Mouse (Mus musculus): Measurements from ENCODE around the gene M6pr. TPM values are rescaled to one million over a fixed set of nuclear protein-coding genes. Genes with fewer than 3 reads are reported as not detected.

Gene M6pr
- total RNA-seq, 1 experiment = 297 TPM

DNA sequence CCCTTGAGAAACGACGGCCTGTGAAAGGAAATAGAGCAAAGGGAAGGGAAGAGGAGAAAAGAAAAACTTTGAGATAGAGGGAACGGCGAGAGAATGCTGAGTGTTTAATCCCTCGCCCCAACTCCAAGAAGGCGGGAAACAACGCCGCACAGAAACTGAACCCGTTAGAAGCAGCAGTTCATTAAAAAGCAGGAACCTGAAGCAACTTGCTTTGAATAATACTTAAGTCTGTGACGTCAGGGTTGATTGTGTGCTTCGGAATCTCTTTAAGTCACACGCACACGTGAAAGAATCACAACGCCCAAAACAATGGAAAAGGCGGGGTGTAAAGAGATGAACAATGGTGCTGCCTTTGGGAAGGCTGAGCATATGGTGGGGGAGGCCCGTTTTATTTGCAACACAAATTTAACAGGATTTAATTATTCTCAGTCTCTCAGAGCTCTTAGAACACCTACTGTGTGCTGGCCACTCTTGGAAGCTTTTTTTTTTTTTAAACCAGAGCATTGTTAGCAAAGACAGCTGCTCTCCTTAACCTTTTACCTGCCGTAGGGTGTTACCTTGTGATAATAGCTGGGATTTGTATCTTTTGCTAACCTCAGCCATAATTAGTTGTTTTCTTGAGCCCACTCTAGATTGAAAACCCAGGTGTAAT is 32.0 kb downstream of the M6pr start, which contains the start of gene Phc1:
Phc1 (minus strand) TSS at position 213 of the 652 bp plus-strand sequence.
- peak; percentile 95 for DNase-seq (ENCODE audit: low read depth, low spot score)
- TF ChIP-seq ZNF384 (IDR thresholded peaks at IDR 0.05; ENCODE audit: low read depth, low read length) = peak; percentile 99
- TF ChIP-seq HCFC1 (IDR thresholded peaks at IDR 0.05; ENCODE audit: borderline replicate concordance, insufficient read depth, low read length) = 0 out of 2 replicates have a peak, but pooled peaks have one; percentile 12
- 0 out of 2 replicates have a peak, but pooled peaks have one; percentile 20 for TF ChIP-seq MAFK (IDR thresholded peaks at IDR 0.05; ENCODE audit: insufficient read depth, low read depth, low read length)
- no peak for TF ChIP-seq ZC3H11A (IDR thresholded peaks at IDR 0.05; ENCODE audit: borderline replicate concordance, low read depth, low read length)
- TF ChIP-seq CHD2 (IDR thresholded peaks at IDR 0.05; ENCODE audit: low read depth, low read length) = 0 out of 2 replicates have a peak, but pooled peaks have one; percentile 30
- Histone ChIP-seq H3K4me3 (ENCODE audit: insufficient read depth in 1 of 2, low read depth in 1 of 2, low read length in 2 of 2, poor library complexity in 1 of 2, severe bottlenecking in 1 of 2) (peak within 1 kb of the TSS; percentile 77 to 96), H3K9ac (ENCODE audit: insufficient read depth, low read depth, low read length, poor library complexity, severe bottlenecking) (peak within 1 kb of the TSS; percentile 97), H3K9me3 (ENCODE audit: control insufficient read depth, insufficient read depth, low read depth, low read length) (no peaks in the 10 kb centered on the region), H3K4me1 (ENCODE audit: control insufficient read depth in 2 of 2, insufficient read depth in 2 of 2, low read length in 2 of 2, poor library complexity in 1 of 2) (peaks cover 5 to 14% of the 10 kb centered on the region in 2 experiments), H3K36me3 (ENCODE audit: control insufficient read depth, insufficient read depth, low read length, poor library complexity, severe bottlenecking) (peaks cover 8% of the 10 kb centered on the region), H3K27ac (ENCODE audit: insufficient read depth, low read depth, low read length, poor library complexity, severe bottlenecking) (peak within 1 kb of the TSS; percentile 100)
- in situ Hi-C loops (cut with MboI; ENCODE audit: low sequenced_read_pairs in 2 of 2, unreplicated experiment in 2 of 2) = loop anchor here in 1 of 2 experiments (25.0 kb wide), 1 partner anchor 397 kb away; no protein-coding TSS in a partner anchor

GRCm38 (mm10) chr6:122341038-122341810 is 32.7 kb downstream of the M6pr start:
- H3K9ac ChIP-seq (ENCODE audit: insufficient read depth, low read depth, low read length, poor library complexity, severe bottlenecking) = no peak overlapping the region; the same call in 1 of the 2 replicates
- TF ChIP-seq CHD2 (IDR thresholded peaks at IDR 0.05; ENCODE audit: low read depth, low read length) (peak; percentile 45; the same call in 1 of the 2 replicates), MAFK (IDR thresholded peaks at IDR 0.05; ENCODE audit: insufficient read depth, low read depth, low read length) (no peak)
- peak overlapping the region; percentile 23 to 34; a peak in 3 of 4 replicates for H3K4me3 ChIP-seq (ENCODE audit: insufficient read depth in 1 of 2, low read depth in 1 of 2, low read length in 2 of 2, poor library complexity in 1 of 2, severe bottlenecking in 1 of 2)
- H3K4me1 ChIP-seq (ENCODE audit: control insufficient read depth in 2 of 2, insufficient read depth in 2 of 2, low read length in 2 of 2, poor library complexity in 1 of 2) = peaks cover 6 to 16% of the 10 kb centered on the region in 2 experiments
- no peaks in the 10 kb centered on the region for H3K9me3 ChIP-seq (ENCODE audit: control insufficient read depth, insufficient read depth, low read depth, low read length)
- H3K36me3 ChIP-seq (ENCODE audit: control insufficient read depth, insufficient read depth, low read length, poor library complexity, severe bottlenecking) = peaks cover 5% of the 10 kb centered on the region
- DNase-seq (ENCODE audit: low read depth, low spot score) = peak; percentile 82
- H3K27ac ChIP-seq (ENCODE audit: insufficient read depth, low read depth, low read length, poor library complexity, severe bottlenecking) = peak overlapping the region; percentile 100
- in situ Hi-C loops (cut with MboI; ENCODE audit: low sequenced_read_pairs in 2 of 2, unreplicated experiment in 2 of 2) = loop anchor here in 1 of 2 experiments (25.0 kb wide), 1 partner anchor 396 kb away; no protein-coding TSS in a partner anchor

DNA sequence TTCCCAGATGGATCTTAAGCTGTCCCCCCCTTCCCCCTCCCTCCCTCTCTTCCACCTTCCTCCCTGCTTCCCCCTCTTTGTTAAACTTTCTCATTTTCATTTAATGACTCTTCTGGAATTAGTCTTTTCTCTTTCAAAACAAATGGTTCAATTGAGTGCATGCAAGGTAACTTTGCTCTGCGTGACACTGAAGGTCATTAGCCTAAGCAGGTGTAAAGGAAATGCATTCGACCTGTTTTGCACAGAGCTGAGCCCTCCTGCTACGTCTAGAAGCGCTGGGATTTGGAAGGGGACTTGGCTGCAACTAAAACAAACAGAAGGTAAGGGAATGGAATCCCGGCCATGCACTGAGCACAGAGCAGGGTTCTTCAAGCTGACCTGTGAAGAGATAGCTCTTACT is 33.6 kb downstream of the M6pr start:
- Histone ChIP-seq H3K9ac (ENCODE audit: insufficient read depth, low read depth, low read length, poor library complexity, severe bottlenecking) (peak overlapping the region; percentile 60; the same call in 1 of the 2 replicates), H3K36me3 (ENCODE audit: control insufficient read depth, insufficient read depth, low read length, poor library complexity, severe bottlenecking) (no peaks in the 10 kb centered on the region), H3K9me3 (ENCODE audit: control insufficient read depth, insufficient read depth, low read depth, low read length) (no peaks in the 10 kb centered on the region), H3K27ac (ENCODE audit: insufficient read depth, low read depth, low read length, poor library complexity, severe bottlenecking) (peak overlapping the region; percentile 99), H3K4me3 (ENCODE audit: insufficient read depth in 1 of 2, low read depth in 1 of 2, low read length in 2 of 2, poor library complexity in 1 of 2, severe bottlenecking in 1 of 2) (peak overlapping the region in 1 of 2 experiments; percentile 54; a peak in 3 of 4 replicates), H3K4me1 (ENCODE audit: control insufficient read depth in 2 of 2, insufficient read depth in 2 of 2, low read length in 2 of 2, poor library complexity in 1 of 2) (peaks cover 5 to 17% of the 10 kb centered on the region in 2 experiments)
- in situ Hi-C loops (cut with MboI; ENCODE audit: low sequenced_read_pairs in 2 of 2, unreplicated experiment in 2 of 2) = loop anchor here in 1 of 2 experiments (25.0 kb wide), 1 partner anchor 395 kb away; no protein-coding TSS in a partner anchor
- TF ChIP-seq ZC3H11A (IDR thresholded peaks at IDR 0.05; ENCODE audit: borderline replicate concordance, low read depth, low read length) = no peak
- no peak for TF ChIP-seq HCFC1 (IDR thresholded peaks at IDR 0.05; ENCODE audit: borderline replicate concordance, insufficient read depth, low read length)
- TF ChIP-seq ZNF384 (IDR thresholded peaks at IDR 0.05; ENCODE audit: low read depth, low read length) = no peak
- TF ChIP-seq CHD2 (IDR thresholded peaks at IDR 0.05; ENCODE audit: low read depth, low read length) = peak; percentile 78
- peak; percentile 84 for DNase-seq (ENCODE audit: low read depth, low spot score)

DNA sequence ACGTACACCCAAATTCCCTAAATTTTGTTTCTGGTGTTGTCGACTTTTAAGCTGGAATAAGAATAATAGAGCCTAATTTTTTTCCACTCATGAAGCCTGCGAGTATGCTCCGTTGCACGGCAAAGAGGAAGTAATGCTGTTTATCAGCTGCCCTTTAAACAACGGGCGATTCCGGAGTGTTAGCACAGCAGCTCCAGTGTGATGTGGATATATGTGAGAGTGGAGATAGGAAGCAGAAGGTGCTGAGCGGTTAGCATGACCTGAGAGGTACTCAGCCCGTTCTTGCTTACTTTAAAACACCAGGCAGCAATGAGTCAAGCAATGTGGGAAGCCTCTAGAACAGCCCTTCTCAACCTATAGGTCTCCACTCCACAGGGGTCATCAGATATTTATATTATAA is 35.2 kb downstream of the M6pr start:
- peak overlapping the region; percentile 51 for H3K9ac ChIP-seq (ENCODE audit: insufficient read depth, low read depth, low read length, poor library complexity, severe bottlenecking)
- in situ Hi-C loops (cut with MboI; ENCODE audit: low sequenced_read_pairs in 2 of 2, unreplicated experiment in 2 of 2) = loop anchor here in 1 of 2 experiments (25.0 kb wide), 1 partner anchor 394 kb away; no protein-coding TSS in a partner anchor
- H3K27ac ChIP-seq (ENCODE audit: insufficient read depth, low read depth, low read length, poor library complexity, severe bottlenecking) = peak overlapping the region; percentile 99
- H3K9me3 ChIP-seq (ENCODE audit: control insufficient read depth, insufficient read depth, low read depth, low read length) = no peaks in the 10 kb centered on the region
- TF ChIP-seq HCFC1 (IDR thresholded peaks at IDR 0.05; ENCODE audit: borderline replicate concordance, insufficient read depth, low read length) (no peak), MAFK (IDR thresholded peaks at IDR 0.05; ENCODE audit: insufficient read depth, low read depth, low read length) (no peak), ZC3H11A (IDR thresholded peaks at IDR 0.05; ENCODE audit: borderline replicate concordance, low read depth, low read length) (no peak), ZNF384 (IDR thresholded peaks at IDR 0.05; ENCODE audit: low read depth, low read length) (no peak), CHD2 (IDR thresholded peaks at IDR 0.05; ENCODE audit: low read depth, low read length) (no peak)
- peaks cover 5 to 17% of the 10 kb centered on the region in 2 experiments for H3K4me1 ChIP-seq (ENCODE audit: control insufficient read depth in 2 of 2, insufficient read depth in 2 of 2, low read length in 2 of 2, poor library complexity in 1 of 2)
- H3K4me3 ChIP-seq (ENCODE audit: insufficient read depth in 1 of 2, low read depth in 1 of 2, low read length in 2 of 2, poor library complexity in 1 of 2, severe bottlenecking in 1 of 2) = peak overlapping the region in 1 of 2 experiments; percentile 35; a peak in 2 of 4 replicates
- H3K36me3 ChIP-seq (ENCODE audit: control insufficient read depth, insufficient read depth, low read length, poor library complexity, severe bottlenecking) = no peaks in the 10 kb centered on the region
- no peak for DNase-seq (ENCODE audit: low read depth, low spot score)

Data from ES-E14 (cell line).